Mouse (Mus musculus) T-cell, adult 2 months (primary cell): ENCODE results near the gene Vkorc1l1.
"Not testable (repeated sequence)": the region's sequence is repeated elsewhere in the genome, so short reads cannot be mapped to it uniquely, and the experiment has no call there.

Experiments used
- DNase-seq: peaks from one replicate; pipeline ENCODE4 v3.0.0; 2022; ENCODE audit warnings: low spot score

Gene Vkorc1l1

DNA sequence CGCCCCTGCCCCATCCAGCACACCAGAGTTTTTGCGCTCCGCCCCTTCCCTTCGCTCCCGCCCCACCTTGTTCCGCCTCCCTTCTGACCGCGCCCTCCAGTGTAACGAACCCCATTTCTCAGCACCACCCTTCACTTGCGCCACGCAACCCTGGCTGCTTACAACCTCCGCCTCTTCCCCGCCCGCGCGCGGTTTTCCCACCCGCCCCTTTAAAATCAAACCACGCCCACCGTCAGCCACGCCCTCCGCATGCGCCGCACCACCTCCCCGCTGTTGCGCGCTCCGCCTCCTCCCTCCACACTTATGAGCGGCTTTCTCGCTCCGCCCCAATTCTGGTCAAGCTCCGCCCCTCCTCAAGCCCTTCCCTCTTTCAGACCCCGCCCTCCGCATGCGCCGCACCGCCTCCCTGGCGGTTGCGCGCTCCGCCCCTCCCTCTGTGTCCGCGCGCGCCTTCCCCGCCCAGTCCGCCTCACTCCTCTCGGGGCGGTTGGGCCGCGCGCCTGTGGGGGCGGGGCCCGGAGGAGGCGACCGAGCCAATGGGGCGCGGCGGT is at the start of gene Vkorc1l1:
Gene Vkorc1l1, plus strand, starts transcription at position 476 of the 551 bp plus-strand sequence.
- DNase-seq = peak; percentile 98

DNA sequence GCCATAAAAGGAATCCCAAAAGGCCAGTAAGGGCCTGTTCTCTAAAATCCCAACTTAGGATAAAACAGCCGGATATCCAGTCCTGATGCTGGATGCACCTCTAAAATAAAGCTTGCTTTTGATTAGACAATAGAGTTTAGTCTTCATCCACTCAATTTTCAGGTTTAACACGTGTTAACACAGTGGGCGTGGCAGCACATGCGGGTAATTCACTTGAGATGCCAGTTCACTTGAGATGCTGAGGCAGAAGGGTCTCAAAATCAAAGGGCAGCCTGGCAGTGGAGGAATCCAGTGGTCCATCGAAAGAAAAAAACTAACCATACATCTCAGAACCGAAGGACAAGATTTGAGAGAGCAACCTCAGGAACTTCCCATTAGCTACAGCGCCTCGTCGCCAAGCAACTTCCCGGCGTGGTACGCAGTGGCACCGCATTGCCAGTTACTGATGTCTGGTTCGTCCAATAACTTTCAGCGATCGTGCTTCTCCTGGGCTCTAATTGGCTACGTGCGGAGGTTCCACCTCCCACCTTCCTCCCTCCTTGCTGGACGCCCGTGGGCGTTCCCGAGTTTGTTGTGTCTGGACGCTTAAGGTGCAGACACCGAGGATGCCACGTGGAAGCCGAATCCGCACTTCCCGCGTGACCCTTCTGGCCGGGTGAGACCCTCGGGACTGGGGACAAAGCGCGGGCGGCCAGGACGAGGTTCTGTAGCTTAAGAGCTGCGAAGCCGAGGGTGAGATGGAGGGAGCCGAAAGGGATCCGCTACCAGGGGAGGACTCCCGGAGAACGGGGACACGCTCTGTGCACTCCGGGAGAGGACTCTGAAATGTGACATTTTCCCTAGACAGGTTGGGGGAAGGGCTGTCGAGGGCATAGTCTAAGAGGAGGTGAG is 46.3 kb upstream of the Vkorc1l1 start, which contains the start of gene Zbed5:
Gene Zbed5, plus strand, starts transcription at position 526 of the 891 bp plus-strand sequence.
- DNase-seq = peak; percentile 75

DNA sequence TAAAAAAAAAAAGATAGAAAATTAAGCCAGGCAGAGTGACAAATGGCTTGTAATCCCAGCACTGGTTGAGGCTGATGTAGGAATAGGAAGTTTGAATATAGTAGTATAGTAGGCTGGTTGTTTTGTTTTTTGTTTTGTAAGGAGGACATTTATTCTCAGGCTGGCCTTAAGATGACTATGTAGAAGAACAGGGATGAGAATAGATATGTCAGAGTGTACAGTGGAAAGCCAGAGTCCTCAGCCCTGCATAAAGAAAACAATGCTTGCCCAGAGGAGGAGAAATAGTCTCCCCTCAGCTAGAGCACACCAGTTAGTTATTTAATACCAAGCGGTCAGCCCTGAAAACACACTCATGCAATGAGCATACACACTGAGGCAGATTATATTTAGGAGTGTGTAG is 43.3 kb upstream of the Vkorc1l1 start, which contains the start of gene Phkg1:
Gene Phkg1, minus strand, starts transcription at position 101 of the 400 bp plus-strand sequence.
- DNase-seq = no peak

DNA sequence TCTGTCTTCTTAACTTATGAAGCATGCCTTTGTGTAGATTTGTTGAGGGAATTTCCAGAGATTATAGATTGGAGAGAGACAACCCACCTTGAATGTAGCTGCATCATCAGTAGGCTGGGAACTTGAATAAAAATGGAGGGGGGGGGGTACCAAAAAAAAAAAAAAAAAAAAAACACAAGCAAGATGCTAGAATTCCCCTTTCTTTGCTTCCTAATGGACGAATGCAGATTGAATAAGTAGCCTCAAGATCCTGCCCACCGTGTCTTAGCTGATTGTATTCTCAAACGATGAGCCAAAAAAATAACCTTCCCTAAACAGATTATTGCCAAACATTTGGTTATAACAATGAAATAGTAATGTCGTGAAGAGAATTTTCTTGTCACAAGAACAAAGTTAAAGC is 34.0 kb upstream of the Vkorc1l1 start:
- DNase-seq = no peak

DNA sequence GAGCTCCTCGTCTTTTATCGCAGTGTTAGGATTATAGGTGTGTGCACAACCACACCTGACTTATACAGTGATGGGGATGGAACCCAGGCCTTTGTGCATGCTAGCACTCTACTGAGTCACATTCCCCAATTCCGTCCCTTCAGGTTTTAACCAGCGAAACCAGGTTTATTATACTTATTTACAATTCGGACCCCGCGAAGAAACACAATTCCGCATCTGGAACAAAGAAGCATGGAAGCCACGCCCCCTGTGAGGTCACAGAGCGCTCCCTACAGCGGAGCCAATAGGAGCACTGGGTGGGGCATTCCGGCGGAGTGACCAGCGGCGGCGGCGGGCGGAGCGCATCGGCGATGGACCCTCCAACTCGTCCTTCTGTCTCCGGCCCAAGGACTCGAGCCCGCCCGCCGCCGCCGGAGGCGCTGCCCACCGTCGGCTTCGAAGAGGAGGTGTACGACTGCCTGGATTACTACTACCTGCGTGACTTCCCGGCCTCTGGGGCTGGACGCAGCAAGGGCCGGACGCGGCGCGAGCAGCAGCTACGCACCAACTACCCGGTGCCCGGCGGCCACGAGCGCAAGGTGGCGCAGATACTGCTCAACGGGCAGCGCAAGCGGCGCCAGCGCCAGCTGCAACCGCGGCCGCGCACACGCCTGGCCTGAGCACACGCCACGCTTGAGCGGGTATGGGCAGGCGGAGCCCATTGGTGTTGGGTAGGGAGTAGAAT is 33.4 kb upstream of the Vkorc1l1 start, which contains the start of gene Nupr1l:
Gene Nupr1l, plus strand, starts transcription at position 299 of the 724 bp plus-strand sequence.
- peak; percentile 38 for DNase-seq

DNA sequence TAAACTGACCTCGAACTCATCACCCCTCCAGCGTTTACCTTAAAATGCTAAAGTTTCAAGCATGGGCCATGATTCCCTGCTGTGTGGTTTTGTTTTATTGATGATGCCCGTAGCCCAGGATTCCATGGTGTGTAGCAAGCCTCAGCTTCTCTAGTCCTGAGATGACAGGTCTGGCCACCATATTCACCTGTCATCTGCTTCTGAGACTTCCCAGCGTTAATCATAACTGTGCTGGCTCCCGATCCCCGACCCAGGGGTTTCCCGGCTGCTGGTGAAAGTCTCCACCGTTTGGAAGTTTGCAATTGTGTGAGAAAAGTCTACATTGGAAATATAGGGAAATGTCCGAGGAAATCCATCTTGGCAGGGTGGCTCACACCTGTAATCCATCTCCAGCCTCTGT is 32.6 kb upstream of the Vkorc1l1 start:
- DNase-seq = no peak

DNA sequence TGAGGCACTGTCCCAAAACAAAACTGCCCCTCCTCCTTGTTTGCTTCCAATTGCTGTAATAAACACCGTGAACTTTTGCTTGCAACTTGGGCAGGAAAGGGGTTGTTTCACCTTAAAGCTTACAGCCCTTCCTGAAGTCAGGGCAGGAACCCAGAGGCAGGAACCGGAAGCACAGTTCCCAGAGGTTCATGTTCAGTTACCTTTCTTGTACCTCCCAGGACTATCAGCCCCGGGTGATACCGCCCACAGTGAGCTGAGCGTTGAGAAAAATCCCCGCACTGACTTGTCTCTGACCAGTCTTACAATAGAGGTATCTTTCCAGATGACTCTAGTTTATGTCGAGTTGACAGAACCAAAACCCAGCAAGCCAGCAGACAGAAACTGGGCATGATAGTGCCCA is 32.2 kb upstream of the Vkorc1l1 start:
- DNase-seq = no peak

DNA sequence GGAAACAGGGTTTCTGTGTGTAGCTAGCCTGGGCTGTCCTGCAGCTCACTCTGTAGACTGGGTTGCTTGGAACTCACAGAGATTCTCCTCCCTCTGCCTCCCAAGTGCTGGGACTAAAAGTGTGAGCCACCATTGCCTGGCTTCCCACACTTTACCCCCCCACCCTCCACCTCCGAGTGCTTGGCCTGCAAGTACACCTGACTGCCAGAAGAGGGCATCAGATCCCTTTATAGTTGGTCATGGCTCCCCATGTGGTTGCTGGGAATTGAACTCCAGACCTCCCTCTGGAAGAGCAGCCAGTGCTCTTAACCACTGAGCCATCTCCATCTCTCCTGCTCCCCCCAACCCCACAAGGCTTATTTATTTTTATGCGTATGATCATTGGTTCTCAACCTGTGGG is 27.7 kb upstream of the Vkorc1l1 start:
- peak; percentile 38 for DNase-seq

DNA sequence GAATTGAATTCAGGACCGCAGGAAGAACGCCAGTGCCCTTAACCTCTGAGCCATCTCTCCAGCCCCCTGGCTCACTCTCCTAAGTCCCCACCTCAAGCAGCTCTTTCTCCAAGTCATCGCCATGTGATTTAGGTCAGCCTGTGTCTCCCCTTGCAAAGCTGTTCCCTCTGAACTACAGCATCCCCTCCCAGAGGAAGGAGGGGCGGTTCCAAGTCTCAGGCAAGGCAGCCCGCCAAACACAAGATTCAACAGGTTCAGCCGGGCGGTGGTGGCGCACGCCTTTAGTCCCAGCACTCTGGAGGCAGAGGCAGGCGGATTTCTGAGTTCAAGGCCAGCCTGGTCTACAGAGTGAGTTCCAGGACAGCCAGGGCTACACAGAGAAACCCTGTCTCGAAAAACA is 26.3 kb upstream of the Vkorc1l1 start:
- not testable (repeated sequence) for DNase-seq

DNA sequence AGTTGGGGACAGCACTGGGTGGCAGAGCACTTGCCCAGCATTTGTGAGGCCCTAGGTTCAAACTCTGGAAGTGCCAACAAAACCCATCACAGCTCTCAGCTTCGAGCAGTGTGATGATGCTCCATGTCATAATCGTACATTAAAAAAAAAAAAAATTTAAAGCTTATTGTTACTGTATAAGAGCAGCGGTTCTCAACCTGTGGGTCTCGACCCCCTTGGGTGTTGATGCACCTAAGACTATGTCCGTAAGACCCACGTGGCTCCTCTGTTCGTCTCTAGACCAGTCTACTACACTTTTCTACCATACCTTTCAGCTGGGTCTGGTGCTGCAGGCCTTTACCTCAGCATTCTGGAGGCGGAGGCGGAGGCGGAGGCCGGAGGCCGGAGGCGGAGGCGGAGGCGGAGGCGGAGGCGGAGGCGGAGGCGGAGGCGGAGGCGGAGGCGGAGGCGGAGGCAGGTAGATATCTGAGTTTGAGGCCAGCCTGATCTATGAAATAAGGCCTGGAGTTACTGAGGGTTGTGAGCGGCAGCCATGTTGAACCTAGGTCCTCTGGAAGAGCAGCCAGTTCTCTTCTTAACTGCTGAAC is 23.6 kb upstream of the Vkorc1l1 start:
- no peak for DNase-seq

DNA sequence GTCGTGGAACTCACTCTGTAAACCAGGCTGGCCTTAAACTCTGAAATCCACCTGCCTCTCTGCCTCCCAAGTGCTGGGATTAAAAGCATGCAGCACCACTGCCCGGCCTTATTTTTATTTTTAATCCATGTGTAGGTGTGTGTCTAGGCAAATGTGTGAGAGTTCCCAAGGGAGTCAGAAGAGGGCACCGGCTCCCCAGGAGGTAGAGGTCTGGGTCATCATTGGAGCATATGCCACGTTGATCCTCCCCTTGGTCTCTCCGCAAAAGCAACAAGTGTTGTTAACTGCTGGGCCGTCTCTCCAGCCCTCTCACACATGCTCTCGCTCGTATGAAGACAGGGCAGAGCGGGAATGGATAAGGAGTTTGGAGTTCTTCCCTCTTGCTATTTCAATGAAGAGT is 23.0 kb upstream of the Vkorc1l1 start:
- DNase-seq = no peak

DNA sequence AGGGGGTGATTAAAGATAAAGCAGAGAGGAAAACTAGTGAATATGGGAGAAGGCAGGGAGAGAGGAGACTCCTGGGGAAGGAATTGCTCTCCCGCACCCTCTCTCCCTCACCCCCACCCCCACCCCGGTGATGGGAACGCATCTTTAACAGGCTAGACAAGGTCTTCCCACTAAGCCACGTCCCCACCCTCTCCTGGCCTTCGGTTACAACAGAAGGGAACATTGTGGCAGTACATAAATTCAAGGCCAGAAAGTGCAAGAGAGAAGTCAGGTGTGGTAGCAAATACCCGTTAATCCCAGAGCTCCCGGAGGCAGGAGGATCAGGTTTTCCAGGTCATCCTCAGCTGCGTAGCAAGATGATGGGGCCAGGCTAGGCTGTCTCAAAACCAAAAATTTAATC is 22.4 kb upstream of the Vkorc1l1 start:
- no peak for DNase-seq

DNA sequence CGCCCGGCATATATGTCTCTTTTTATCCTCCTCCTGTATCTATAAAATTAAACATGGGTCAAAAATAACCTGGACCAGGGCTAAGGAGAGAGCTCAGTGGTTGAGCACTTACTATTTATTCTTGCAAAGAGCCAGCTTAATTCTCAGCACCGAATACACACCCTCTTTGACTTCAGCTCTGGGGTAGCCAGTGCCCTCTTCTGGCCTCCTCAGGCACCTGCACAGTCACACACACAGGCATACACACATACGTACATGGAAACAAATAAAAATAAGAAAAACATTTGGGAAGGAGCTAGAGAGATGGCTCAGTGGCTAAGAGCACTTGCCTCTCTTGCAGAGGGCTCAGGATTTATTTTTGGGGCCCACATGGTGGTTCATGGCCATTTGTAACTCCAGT is 19.8 kb upstream of the Vkorc1l1 start:
- no peak for DNase-seq

DNA sequence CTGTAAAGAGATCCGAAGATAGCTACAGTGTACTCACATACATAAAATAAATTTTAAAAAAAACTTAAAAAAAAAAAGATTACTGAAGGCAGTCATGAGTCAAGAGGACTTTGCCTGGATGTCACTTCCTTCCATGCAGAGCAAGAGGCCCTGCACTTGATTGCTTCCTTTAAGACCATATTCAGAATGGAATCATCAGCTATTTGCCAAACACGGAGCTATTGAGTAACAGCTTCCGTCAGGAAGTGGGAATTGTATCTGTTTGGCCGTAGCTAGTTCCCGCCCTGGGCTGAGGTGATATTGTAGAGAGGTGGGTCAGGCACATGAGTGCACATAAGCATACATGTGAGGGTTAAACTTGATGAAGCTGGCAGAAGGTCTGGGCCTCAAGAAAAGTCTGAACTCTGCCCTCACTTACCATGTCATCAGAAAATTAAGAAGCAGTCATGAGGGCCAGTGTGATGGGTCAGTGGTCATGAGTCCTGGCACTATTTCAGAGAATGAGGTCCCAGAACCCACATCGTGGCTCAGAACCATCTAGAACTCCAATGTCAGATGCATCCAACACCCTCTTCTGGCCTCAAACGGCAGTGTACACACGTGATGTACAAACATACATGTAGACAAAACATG is 16.8 kb upstream of the Vkorc1l1 start:
- no peak for DNase-seq

DNA sequence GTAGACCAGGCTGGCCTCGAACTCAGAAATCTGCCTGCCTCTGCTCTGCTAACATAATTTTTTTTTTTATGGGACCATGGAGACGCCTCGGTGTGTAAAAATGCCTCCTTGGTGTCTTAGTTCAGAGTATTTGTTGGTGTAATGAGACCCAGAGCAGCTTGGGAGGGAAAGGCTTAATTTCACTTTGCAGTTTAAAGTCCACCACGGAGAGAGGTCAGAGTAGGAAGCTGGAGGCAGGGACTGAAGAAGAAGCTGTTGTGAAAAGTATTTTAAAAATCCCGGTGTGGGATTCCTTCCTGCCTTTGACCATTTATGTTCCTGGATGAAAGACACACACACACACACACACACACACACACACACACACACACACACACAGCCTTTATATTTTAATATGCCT is 15.8 kb upstream of the Vkorc1l1 start:
- no peak for DNase-seq

DNA sequence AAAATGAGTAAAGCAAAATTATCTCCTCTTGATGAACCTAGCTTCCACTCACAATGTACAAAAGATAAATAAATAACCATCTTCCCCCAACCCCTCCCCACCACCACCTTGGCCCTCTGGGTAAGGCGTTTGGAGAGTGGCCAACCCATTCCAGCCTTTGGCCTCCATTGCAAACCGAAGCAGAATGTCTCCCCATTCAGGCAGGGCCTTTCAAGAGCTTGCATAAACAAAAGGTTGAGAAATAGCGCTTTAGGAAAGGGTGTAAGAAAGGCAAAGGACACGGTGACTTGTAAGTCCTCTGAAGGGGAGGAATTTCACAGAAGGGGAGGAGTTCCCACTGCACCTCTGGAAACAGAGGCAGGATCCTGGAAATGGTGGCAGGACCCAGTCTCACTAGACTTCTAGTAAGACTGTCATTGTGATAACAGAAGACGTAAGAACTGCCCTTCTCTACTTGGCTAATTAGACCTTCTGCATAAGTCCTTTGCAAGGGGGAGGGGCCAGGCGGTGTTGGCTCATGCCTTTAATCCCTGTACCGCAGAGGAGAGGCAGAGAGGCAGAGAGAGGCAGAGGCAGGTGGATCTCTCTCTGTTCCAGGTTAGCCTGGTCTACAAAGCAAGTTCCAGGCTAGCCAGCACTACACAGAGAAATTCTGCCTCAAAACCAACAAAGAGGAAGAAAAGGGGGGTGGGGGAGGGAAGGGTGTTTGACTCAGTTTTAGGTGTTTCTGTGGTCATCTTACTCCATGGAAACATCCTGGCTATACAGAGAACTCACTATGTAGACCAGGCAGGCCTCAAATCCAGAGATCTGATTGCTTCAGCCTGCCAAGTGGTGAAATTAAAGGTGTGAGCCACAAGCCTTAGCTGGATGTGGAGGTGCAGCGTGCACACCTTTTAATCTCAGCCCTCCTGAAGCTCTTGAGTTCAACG is 11.6 kb upstream of the Vkorc1l1 start:
- no peak for DNase-seq

DNA sequence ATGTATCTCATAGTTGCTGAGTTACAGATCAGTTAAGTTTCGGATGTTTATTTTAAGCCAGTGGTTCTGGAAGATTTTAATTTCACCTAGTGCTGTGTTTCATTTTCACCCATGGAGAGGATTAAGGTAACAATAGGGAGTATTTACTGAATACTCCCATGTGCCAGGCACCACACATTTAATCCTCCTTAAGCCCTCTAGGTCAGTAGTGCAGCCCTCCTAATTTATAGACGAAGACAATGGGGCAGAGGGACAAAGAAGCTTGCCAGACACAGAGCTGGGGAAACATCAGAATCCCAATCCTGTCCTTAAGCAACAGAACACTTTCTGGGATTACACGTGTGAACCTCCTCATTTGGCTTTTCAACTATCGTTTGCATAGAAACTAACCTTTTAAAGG is 4.8 kb upstream of the Vkorc1l1 start:
- no peak for DNase-seq

DNA sequence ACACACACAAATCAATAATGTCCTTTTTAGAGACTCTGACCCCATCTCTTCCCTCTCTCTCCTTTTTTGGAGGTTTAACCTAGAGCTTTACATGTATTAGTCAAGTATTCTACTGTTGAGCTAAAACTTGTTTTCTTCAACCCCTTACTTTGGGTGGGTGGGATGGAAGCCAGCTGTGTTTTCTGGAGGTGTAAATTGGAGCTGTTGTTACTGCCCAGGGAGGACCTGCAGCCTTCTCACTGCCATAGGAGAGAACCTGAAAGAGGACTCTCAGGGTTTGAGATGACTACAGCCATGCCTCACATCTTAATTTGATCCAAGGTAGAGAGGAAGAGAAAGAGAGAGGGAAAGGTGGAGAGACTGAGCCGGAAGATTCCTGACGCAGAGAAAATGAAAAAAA is 1.5 kb upstream of the Vkorc1l1 start:
- DNase-seq = no peak

DNA sequence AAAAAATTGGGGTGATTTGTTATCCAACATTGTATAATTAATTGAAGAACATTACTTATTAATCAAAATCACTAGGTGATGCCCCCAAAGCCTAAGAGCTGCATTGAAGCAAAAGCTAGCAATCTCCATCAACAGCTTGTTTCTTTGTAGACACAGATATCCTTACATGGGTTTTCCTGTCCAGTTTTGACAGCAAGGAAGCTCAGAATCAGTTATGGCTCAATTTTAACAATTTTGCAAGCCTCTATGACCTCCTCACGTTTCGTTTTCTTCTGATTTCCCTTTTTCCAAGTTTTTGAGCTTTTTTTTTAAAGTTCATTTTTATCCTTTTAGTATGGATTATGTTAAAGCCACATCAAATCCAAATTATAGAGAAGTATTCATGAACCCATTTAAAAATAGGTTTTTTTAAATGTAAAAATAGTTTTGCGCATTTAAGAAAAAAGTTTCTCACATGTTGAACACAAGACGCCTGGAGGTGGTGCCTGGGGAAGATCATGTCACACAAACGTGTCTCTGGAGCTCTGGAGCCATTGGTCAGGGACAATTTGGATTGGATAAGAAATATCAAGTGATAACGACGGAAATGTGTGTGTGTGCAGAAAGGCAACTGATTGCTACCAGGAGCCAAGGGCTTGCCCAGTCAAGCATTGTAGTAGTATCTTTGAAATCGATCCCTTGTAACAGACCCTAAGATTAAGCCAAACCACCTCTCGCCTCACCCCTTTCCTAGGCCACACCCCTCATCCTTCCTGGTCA is 855 bp upstream of the Vkorc1l1 start:
- DNase-seq = no peak
